Mouse (Mus musculus) limb, embryonic 15.5 days (tissue): ENCODE data around the gene Slc22a14. TPM values are rescaled to one million over a fixed set of nuclear protein-coding genes. Genes with fewer than 3 reads are reported as not detected.

Experiments used
- ATAC-seq: fragments of 200-750 bp; cut with Nextera tagmentation; 2 replicates; pipeline ENCODE4 v1.8.0; 2017; ENCODE audit warnings: low read depth, moderate TSS enrichment; ENCODE audit not compliant: insufficient number of reproducible peaks, low FRiP score, low TSS enrichment
- H3K27ac ChIP-seq: fragments of 300-500 bp; sonication (generic); 2 replicates; pipeline ENCODE4 v1.5.1; 2015; ENCODE audit warnings: moderate library complexity, mild to moderate bottlenecking, inconsistent platforms
- H3K27me3 ChIP-seq: fragments of 300-500 bp; sonication (generic); 2 replicates; pipeline ENCODE4 v1.6.1; 2015; ENCODE audit warnings: inconsistent platforms
- H3K36me3 ChIP-seq: fragments of 300-500 bp; sonication (generic); 2 replicates; pipeline ENCODE4 v1.6.1; 2015; ENCODE audit warnings: inconsistent platforms
- H3K4me1 ChIP-seq: fragments of 300-500 bp; sonication (generic); 2 replicates; pipeline ENCODE4 v1.6.1; 2015; ENCODE audit warnings: inconsistent platforms
- H3K4me2 ChIP-seq: fragments of 300-500 bp; sonication (generic); 2 replicates; pipeline ENCODE4 v1.6.1; 2015; ENCODE audit warnings: mild to moderate bottlenecking, inconsistent platforms
- H3K4me3 ChIP-seq: fragments of 300-500 bp; sonication (generic); 2 replicates; pipeline ENCODE4 v1.5.1; 2015; ENCODE audit warnings: mild to moderate bottlenecking, inconsistent platforms
- H3K9ac ChIP-seq: fragments of 300-500 bp; sonication (generic); 2 replicates; pipeline ENCODE4 v1.6.1; 2015; ENCODE audit warnings: inconsistent platforms
- H3K9me3 ChIP-seq: fragments of 300-500 bp; sonication (generic); 2 replicates; pipeline ENCODE4 v1.6.1; 2016; ENCODE audit warnings: inconsistent platforms
- WGBS: fragments of 180-500 bp; shearing (Covaris S2); methylation state at CpG from one replicate; pipeline ENCODE4 v1.1.7; 2015; 5-methylcytosine and 5-hydroxymethylcytosine counted together
- polyA plus RNA-seq: library from polyadenylated mRNA; unstranded; fragments of >200 nt; fragmentation: Nextera tagmentation; extraction: Ambion mirVana; gene quantifications from 2 replicates; pipeline ENCODE4 v1.2.1, GENCODE M21; 2015

Slc22a14 gene
- polyA plus RNA-seq, 1 experiment from 2014 or later, result not detected

GRCm38 (mm10) chr9:119214601-119215000 is 150.8 kb downstream of the Slc22a14 start:
- H3K4me2 ChIP-seq, result no peak overlapping the region
- H3K4me3 ChIP-seq, result no peak overlapping the region
- H3K27ac ChIP-seq, result no peak overlapping the region
- no peak for ATAC-seq
- H3K9ac ChIP-seq, result no peak overlapping the region
- H3K36me3 ChIP-seq, result no peaks in the 10 kb centered on the region
- H3K4me1 ChIP-seq, result no peaks in the 10 kb centered on the region
- WGBS, result 83% methylated on average over 6 of the region's 6 CpGs
- no peaks in the 10 kb centered on the region for H3K9me3 ChIP-seq
- no peaks in the 10 kb centered on the region for H3K27me3 ChIP-seq

- Histone ChIP-seq H3K27me3 (no peaks in the 10 kb centered on the region), H3K4me2 (no peak overlapping the region), H3K36me3 (no peaks in the 10 kb centered on the region), H3K9ac (no peak overlapping the region), H3K4me3 (no peak overlapping the region), H3K9me3 (no peaks in the 10 kb centered on the region), H3K4me1 (no peaks in the 10 kb centered on the region), H3K27ac (no peak overlapping the region)
- WGBS, result 78% methylated on average over 8 of the region's 8 CpGs
- ATAC-seq, result no peak
These were observed 152.4 kb downstream of the Slc22a14 start for GRCm38 (mm10) chr9:119212996-119213395.

- no peaks in the 10 kb centered on the region for H3K27me3 ChIP-seq
- H3K4me3 ChIP-seq, result no peak within 1 kb of the TSS
- H3K27ac ChIP-seq, result no peak within 1 kb of the TSS
- H3K4me1 ChIP-seq, result no peaks in the 10 kb centered on the region
- ATAC-seq, result no peak
- 96% methylated on average over 4 of the region's 4 CpGs for WGBS
- no peaks in the 10 kb centered on the region for H3K36me3 ChIP-seq
- H3K9me3 ChIP-seq, result no peaks in the 10 kb centered on the region
- no peak within 1 kb of the TSS for H3K4me2 ChIP-seq
- H3K9ac ChIP-seq, result no peak within 1 kb of the TSS
These were observed 156.4 kb downstream of the Slc22a14 start, which contains the start of gene Slc22a13 for GRCm38 (mm10) chr9:119208998-119209397. Gene Slc22a13, minus strand, starts transcription at chr9:119209098.

GRCm38 (mm10) chr9:119207113-119207512 is 158.2 kb downstream of the Slc22a14 start:
- ATAC-seq, result no peak
- H3K4me2 ChIP-seq, result no peak overlapping the region
- no peaks in the 10 kb centered on the region for H3K4me1 ChIP-seq
- H3K27ac ChIP-seq, result no peak overlapping the region
- no peaks in the 10 kb centered on the region for H3K27me3 ChIP-seq
- H3K9me3 ChIP-seq, result no peaks in the 10 kb centered on the region
- H3K4me3 ChIP-seq, result no peak overlapping the region
- 63% methylated on average over 4 of the region's 4 CpGs for WGBS
- H3K36me3 ChIP-seq, result no peaks in the 10 kb centered on the region
- H3K9ac ChIP-seq, result no peak overlapping the region

GRCm38 (mm10) chr9:119206666-119207065 is 158.7 kb downstream of the Slc22a14 start:
- no peak overlapping the region for H3K9ac ChIP-seq
- no peak overlapping the region for H3K27ac ChIP-seq
- H3K9me3 ChIP-seq, result no peaks in the 10 kb centered on the region
- H3K4me3 ChIP-seq, result no peak overlapping the region
- WGBS, result 80% methylated on average over 2 of the region's 2 CpGs
- H3K36me3 ChIP-seq, result no peaks in the 10 kb centered on the region
- no peaks in the 10 kb centered on the region for H3K4me1 ChIP-seq
- no peak overlapping the region for H3K4me2 ChIP-seq
- no peaks in the 10 kb centered on the region for H3K27me3 ChIP-seq
- ATAC-seq, result no peak

GRCm38 (mm10) chr9:119205756-119206155 is 159.6 kb downstream of the Slc22a14 start:
- Histone ChIP-seq H3K4me1 (no peaks in the 10 kb centered on the region), H3K9ac (no peak overlapping the region), H3K27me3 (no peaks in the 10 kb centered on the region), H3K36me3 (no peaks in the 10 kb centered on the region), H3K4me3 (no peak overlapping the region), H3K9me3 (no peaks in the 10 kb centered on the region), H3K27ac (no peak overlapping the region), H3K4me2 (no peak overlapping the region)
- 87% methylated on average over 5 of the region's 5 CpGs for WGBS
- ATAC-seq, result no peak

- ATAC-seq, result no peak
- H3K9me3 ChIP-seq, result no peaks in the 10 kb centered on the region
- no peaks in the 10 kb centered on the region for H3K36me3 ChIP-seq
- no peaks in the 10 kb centered on the region for H3K27me3 ChIP-seq
- no peak overlapping the region for H3K27ac ChIP-seq
- H3K4me3 ChIP-seq, result no peak overlapping the region
- H3K9ac ChIP-seq, result no peak overlapping the region
- no peaks in the 10 kb centered on the region for H3K4me1 ChIP-seq
- 96% methylated on average over 9 of the region's 9 CpGs for WGBS
- H3K4me2 ChIP-seq, result no peak overlapping the region
These were observed 161.7 kb downstream of the Slc22a14 start for GRCm38 (mm10) chr9:119203617-119204016.

GRCm38 (mm10) chr9:119201653-119202052 is 163.7 kb downstream of the Slc22a14 start:
- 85% methylated on average over 5 of the region's 5 CpGs for WGBS
- no peaks in the 10 kb centered on the region for H3K4me1 ChIP-seq
- no peaks in the 10 kb centered on the region for H3K36me3 ChIP-seq
- no peak for ATAC-seq
- no peak overlapping the region for H3K27ac ChIP-seq
- H3K27me3 ChIP-seq, result no peaks in the 10 kb centered on the region
- no peak overlapping the region for H3K9ac ChIP-seq
- no peak overlapping the region for H3K4me2 ChIP-seq
- H3K9me3 ChIP-seq, result no peaks in the 10 kb centered on the region
- H3K4me3 ChIP-seq, result no peak overlapping the region

- H3K9me3 ChIP-seq, result no peaks in the 10 kb centered on the region
- no peak overlapping the region for H3K27ac ChIP-seq
- WGBS, result 69% methylated on average over 10 of the region's 10 CpGs
- H3K4me1 ChIP-seq, result no peaks in the 10 kb centered on the region
- no peak for ATAC-seq
- no peak overlapping the region for H3K9ac ChIP-seq
- H3K36me3 ChIP-seq, result no peaks in the 10 kb centered on the region
- no peaks in the 10 kb centered on the region for H3K27me3 ChIP-seq
- H3K4me3 ChIP-seq, result no peak overlapping the region
- H3K4me2 ChIP-seq, result no peak overlapping the region
These were observed 166.0 kb downstream of the Slc22a14 start for GRCm38 (mm10) chr9:119199151-119199861.

- H3K4me3 ChIP-seq, result no peak overlapping the region
- WGBS, result 36% methylated on average over 11 of the region's 11 CpGs
- no peak overlapping the region for H3K4me2 ChIP-seq
- no peak overlapping the region for H3K9ac ChIP-seq
- ATAC-seq, result 0 out of 2 replicates have a peak, but pooled peaks have one; percentile 32
- no peaks in the 10 kb centered on the region for H3K9me3 ChIP-seq
- no peak overlapping the region for H3K27ac ChIP-seq
- H3K4me1 ChIP-seq, result no peaks in the 10 kb centered on the region
- H3K36me3 ChIP-seq, result no peaks in the 10 kb centered on the region
- H3K27me3 ChIP-seq, result no peaks in the 10 kb centered on the region
These were observed 173.0 kb downstream of the Slc22a14 start for GRCm38 (mm10) chr9:119192202-119192990.

GRCm38 (mm10) chr9:119181241-119181728 is 184.1 kb downstream of the Slc22a14 start:
- ATAC-seq, result peak; percentile 40; the same call in 1 of the 2 replicates
- no peak overlapping the region for H3K4me2 ChIP-seq
- no peak overlapping the region for H3K9ac ChIP-seq
- no peaks in the 10 kb centered on the region for H3K27me3 ChIP-seq
- peak overlapping the region; percentile 18; the same call in 1 of the 2 replicates for H3K27ac ChIP-seq
- no peaks in the 10 kb centered on the region for H3K36me3 ChIP-seq
- H3K4me3 ChIP-seq, result no peak overlapping the region
- peaks cover 13% of the 10 kb centered on the region; the same call in 1 of the 2 replicates for H3K4me1 ChIP-seq
- WGBS, result 20% methylated on average over 3 of the region's 3 CpGs
- H3K9me3 ChIP-seq, result no peaks in the 10 kb centered on the region

- ATAC-seq, result no peak
- H3K4me3 ChIP-seq, result no peak overlapping the region
- no peak overlapping the region for H3K9ac ChIP-seq
- WGBS, result 90% methylated on average over 11 of the region's 11 CpGs
- H3K36me3 ChIP-seq, result no peaks in the 10 kb centered on the region
- H3K9me3 ChIP-seq, result no peaks in the 10 kb centered on the region
- peaks cover 13% of the 10 kb centered on the region; the same call in 1 of the 2 replicates for H3K4me1 ChIP-seq
- H3K27me3 ChIP-seq, result no peaks in the 10 kb centered on the region
- no peak overlapping the region for H3K4me2 ChIP-seq
- H3K27ac ChIP-seq, result no peak overlapping the region
These were observed 186.1 kb downstream of the Slc22a14 start for GRCm38 (mm10) chr9:119179292-119179691.
